Mouse (Mus musculus) CH12F3 (cell line): Measurements from ENCODE around the gene Usp39.

Experiments used
- in situ Hi-C: fragments of 300-500 bp; cut with MboI; formaldehyde crosslinking; loops from 2 replicates; pipeline ENCODE4 v1.14.3; 2020; ENCODE audit warnings: low sequenced_read_pairs

The Usp39 gene

GRCm38 (mm10) chr6:72354025-72354424 is 9.0 kb upstream of the Usp39 start:
- in situ Hi-C loops = no loop called here

GRCm38 (mm10) chr6:72352636-72353405 is 7.8 kb upstream of the Usp39 start:
- in situ Hi-C loops = no loop called here

- in situ Hi-C loops = no loop called here
Measured at GRCm38 (mm10) chr6:72350214-72350613, 5.2 kb upstream of the Usp39 start.

GRCm38 (mm10) chr6:72348411-72348810 is 3.4 kb upstream of the Usp39 start:
- in situ Hi-C loops = no loop called here

GRCm38 (mm10) chr6:72347166-72347941 is 2.4 kb upstream of the Usp39 start, which contains the start of gene 0610030E20Rik:
0610030E20Rik (plus strand) TSS chr6:72347317.
- in situ Hi-C loops = no loop called here

GRCm38 (mm10) chr6:72346261-72346660 is 1.3 kb upstream of the Usp39 start:
- in situ Hi-C loops = no loop called here

- in situ Hi-C loops = no loop called here
Measured at GRCm38 (mm10) chr6:72345633-72346032, 649 bp upstream of the Usp39 start.

GRCm38 (mm10) chr6:72344396-72345073 is 449 bp downstream of the Usp39 start:
- in situ Hi-C loops = no loop called here

- in situ Hi-C loops = no loop called here
Measured at GRCm38 (mm10) chr6:72340481-72340880, 4.5 kb downstream of the Usp39 start.

- in situ Hi-C loops = no loop called here
Measured at GRCm38 (mm10) chr6:72333111-72333510, 11.9 kb downstream of the Usp39 start.

- in situ Hi-C loops = no loop called here
Measured at GRCm38 (mm10) chr6:72330133-72330532, 14.9 kb downstream of the Usp39 start.

GRCm38 (mm10) chr6:72329019-72329418 is 16.0 kb downstream of the Usp39 start:
- in situ Hi-C loops = no loop called here

- in situ Hi-C loops = no loop called here
Measured at GRCm38 (mm10) chr6:72326274-72326673, 18.7 kb downstream of the Usp39 start.

- in situ Hi-C loops = no loop called here
Measured at GRCm38 (mm10) chr6:72323786-72324508, 21.0 kb downstream of the Usp39 start.

- in situ Hi-C loops = no loop called here
Measured at GRCm38 (mm10) chr6:72322936-72323335, 22.0 kb downstream of the Usp39 start.

GRCm38 (mm10) chr6:72319019-72319418 is 26.0 kb downstream of the Usp39 start:
- in situ Hi-C loops = no loop called here

GRCm38 (mm10) chr6:72318440-72318839 is 26.5 kb downstream of the Usp39 start:
- in situ Hi-C loops = no loop called here

GRCm38 (mm10) chr6:72316044-72316443 is 28.9 kb downstream of the Usp39 start:
- in situ Hi-C loops = no loop called here

- in situ Hi-C loops = no loop called here
Measured at GRCm38 (mm10) chr6:72315384-72315783, 29.6 kb downstream of the Usp39 start.

GRCm38 (mm10) chr6:72313124-72313867 is 31.7 kb downstream of the Usp39 start:
- in situ Hi-C loops = no loop called here
